Mouse (Mus musculus): ENCODE measurements at regions not wholly inside any gene's neighbourhood (a gene's known extent, or its start where the extent isn't known, plus 50 kb on each side); places are given as distances from the start of the nearest gene placed in this dataset.
A peak's percentile ranks its signal among the peaks of the same experiment; 100 is the strongest.

DNA sequence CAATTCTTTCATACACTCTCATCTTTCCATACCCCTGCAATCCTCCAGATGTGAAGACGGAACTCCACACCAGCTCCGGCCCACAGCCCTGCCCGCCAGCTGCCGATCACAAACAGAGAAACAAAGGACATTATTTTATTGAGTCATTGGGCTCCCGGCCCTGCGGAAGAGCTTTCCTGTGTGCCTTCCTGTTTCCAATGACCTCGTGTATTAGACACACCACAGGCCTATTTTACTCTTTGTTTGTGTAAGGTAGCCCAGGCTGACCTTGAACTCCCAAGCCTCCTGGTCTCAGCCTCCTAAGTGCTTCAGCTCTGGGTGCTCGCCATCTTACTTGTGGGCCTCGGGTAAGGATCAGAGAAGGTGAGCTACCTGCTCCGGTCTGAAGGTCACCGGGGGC is 53.1 kb upstream of the Thy1 start:
- Histone ChIP-seq H3K4me1 (replicated peaks; ENCODE audit: control insufficient read depth, insufficient read depth, low read length) (peaks cover 28% of the 10 kb centered on the region), H3K9ac (ENCODE audit: low read length) (no peak overlapping the region), H3K27me3 (replicated peaks; ENCODE audit: control insufficient read depth, insufficient read depth, low read length) (no peaks in the 10 kb centered on the region), H3K9me3 (ENCODE audit: control insufficient read depth, low read length) (no peaks in the 10 kb centered on the region), H3K36me3 (ENCODE audit: control insufficient read depth, insufficient read depth, low read length) (no peaks in the 10 kb centered on the region), H3K4me3 (ENCODE audit: low read depth, low read length) (no peak overlapping the region), H3K4me2 (ENCODE audit: low read length) (no peak overlapping the region), H3K27ac (ENCODE audit: low read depth) (no peak overlapping the region)
- ATAC-seq (replicated peaks; ENCODE audit: low FRiP score, low TSS enrichment, low read depth) (no peak), DNase-seq (ENCODE audit: low spot score) (no peak)
- WGBS: 65% methylated on average over 11 of the region's 11 CpGs

DNA sequence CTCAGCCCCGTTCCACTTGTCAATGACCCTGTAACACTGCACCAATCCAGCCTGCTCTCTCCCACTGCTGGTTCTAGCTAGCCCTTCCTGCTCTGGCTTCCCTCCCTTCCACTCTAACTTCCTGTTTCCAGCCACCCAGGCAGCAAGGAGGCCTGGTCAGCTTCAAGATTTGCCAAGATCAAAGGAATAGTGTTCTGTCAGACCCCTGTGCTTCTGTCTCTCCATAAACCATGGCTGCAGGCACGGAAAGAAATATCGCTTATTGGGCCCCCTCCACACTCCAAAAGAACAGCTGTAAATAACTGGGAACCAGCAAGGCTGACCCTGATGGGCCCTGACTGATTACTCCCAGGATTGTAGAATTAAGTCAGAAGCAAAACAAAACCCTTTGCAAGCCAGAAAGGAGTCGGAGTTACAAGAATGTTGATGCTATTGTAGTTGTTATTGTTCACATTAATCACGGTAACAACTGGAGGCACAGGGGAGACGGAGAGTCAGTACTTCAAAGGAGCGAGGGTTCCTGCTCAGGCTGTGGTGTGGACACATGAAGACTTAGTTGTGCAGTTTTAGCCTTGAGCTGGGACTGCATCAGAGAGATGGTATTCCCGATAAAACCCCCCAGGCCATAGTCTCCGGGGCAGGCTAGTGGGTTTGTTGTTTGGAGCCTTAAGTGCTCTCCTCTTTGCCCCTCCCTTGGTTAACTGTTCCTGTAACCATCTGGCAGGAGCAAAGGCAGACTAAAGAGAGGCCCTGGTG is 49.8 kb upstream of the Thy1 start:
- H3K4me3 ChIP-seq (ENCODE audit: low read depth, low read length): no peak overlapping the region
- H3K27ac ChIP-seq (ENCODE audit: low read depth): peak overlapping the region; percentile 48; the same call in 1 of the 2 replicates
- peak overlapping the region; percentile 5; the same call in 1 of the 2 replicates for H3K4me2 ChIP-seq (ENCODE audit: low read length)
- no peaks in the 10 kb centered on the region for H3K36me3 ChIP-seq (ENCODE audit: control insufficient read depth, insufficient read depth, low read length)
- 13% methylated on average over 9 of the region's 9 CpGs for WGBS
- H3K9me3 ChIP-seq (ENCODE audit: control insufficient read depth, low read length): no peaks in the 10 kb centered on the region
- no peak overlapping the region for H3K9ac ChIP-seq (ENCODE audit: low read length)
- DNase-seq (ENCODE audit: low spot score) (peak; percentile 69), ATAC-seq (replicated peaks; ENCODE audit: low FRiP score, low TSS enrichment, low read depth) (peak; percentile 40)
- H3K27me3 ChIP-seq (replicated peaks; ENCODE audit: control insufficient read depth, insufficient read depth, low read length): no peaks in the 10 kb centered on the region
- peaks cover 28% of the 10 kb centered on the region for H3K4me1 ChIP-seq (replicated peaks; ENCODE audit: control insufficient read depth, insufficient read depth, low read length)
